Mouse (Mus musculus): Measurements from ENCODE around the gene Chd1l.

GRCm38 (mm10) chr3:97649469-97649868, 39.5 kb upstream of the Chd1l start:
- TF ChIP-seq POLR2A (IDR thresholded peaks at IDR 0.05; ENCODE audit: extremely low read depth, insufficient read depth, low read length) (no peak), CTCF (IDR thresholded peaks at IDR 0.05; ENCODE audit: low read depth, low read length) (no peak)

Data from liver, adult 2 months (tissue).